Mouse (Mus musculus) ovary, postnatal 36 days (tissue): ENCODE results near the gene Defa17.
"Not testable (repeated sequence)": the region's sequence is repeated elsewhere in the genome, so short reads cannot be mapped to it uniquely, and the experiment has no call there.

ENCODE experiments used
- DNase-seq: peaks from one replicate; pipeline ENCODE4 v3.0.0; 2022; ENCODE audit warnings: low spot score, mixed read lengths

Defa17 gene

DNA sequence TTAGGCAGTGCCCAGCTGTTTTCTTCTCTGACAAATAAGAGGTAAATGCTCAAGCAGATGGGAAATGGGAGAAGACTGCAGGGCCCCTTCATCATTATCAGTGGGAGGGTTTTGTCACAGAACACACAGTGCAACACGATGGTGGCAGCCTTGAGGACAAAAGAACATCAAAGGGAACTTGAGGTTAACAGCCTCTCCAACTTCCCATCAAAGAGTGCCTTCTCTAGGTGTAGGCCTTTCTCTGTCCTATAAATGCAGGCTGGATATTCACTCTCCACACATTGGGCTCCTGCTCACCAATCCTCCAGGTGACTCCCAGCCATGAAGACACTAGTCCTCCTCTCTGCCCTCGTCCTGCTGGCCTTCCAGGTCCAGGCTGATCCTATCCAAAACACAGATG, at the start of gene Defa17:
Gene Defa17 (plus strand): TSS at position 301 of the 400 bp plus-strand sequence.
- not testable (repeated sequence) for DNase-seq

DNA sequence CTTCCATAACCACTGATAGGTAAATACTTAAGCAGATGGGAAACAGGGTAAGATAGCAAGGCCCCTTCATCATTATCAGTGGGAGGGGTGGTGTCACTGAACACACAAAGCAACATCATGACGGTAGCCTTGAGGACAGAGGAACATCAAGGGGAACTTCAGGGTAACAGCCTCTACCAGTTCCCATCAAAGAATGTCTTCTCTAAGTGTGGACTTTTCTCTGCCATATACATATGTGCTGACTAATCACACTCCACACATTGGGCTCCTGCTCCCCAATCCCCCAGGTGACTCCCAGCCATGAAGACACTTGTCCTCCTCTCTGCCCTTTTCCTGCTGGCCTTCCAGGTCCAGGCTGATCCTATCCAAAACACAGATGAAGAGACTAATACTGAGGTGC, 37.7 kb upstream of the Defa17 start, which contains the start of gene Defa26:
Gene Defa26 (plus strand): TSS at position 301 of the 400 bp plus-strand sequence.
- not testable (repeated sequence) for DNase-seq

DNA sequence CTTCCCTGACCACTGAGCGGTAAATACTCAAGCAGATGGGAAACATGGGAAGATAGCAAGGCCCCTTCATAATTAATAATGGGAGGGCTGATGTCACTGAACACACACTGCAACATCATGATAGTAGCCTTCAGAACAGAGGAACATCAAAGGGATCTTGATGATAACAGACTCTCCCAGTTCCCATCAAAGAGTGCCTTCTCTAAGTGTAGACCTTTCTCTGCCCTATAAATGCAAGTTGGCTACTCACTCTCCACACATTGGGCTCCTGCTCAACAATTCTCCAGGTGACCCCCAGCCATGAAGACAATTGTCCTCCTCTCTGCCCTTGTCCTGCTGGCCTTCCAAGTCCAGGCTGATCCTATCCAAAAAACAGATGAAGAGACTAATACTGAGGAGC, 9.9 kb downstream of the Defa17 start, which contains the start of gene Defa34:
Gene Defa34 (plus strand): TSS at position 301 of the 400 bp plus-strand sequence.
- not testable (repeated sequence) for DNase-seq

DNA sequence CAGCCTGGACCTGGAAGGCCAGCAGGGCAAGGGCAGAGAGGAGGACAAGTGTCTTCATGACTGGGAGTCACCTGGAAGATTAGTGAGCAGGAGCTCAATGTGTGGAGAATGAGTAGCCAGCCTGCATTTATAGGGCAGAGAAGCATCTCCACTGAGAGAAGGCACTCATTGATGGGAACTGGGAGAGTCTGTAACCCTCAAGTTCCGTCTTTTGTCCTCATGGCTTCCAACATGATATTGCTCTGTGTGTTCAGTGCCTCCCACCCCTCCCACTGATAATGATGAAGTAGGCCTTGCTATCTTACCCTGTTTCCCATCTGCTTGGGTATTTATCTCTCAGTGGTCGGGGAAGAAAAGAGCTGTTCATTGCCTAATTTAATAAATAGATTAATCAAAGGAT, 48.0 kb downstream of the Defa17 start, which contains the start of gene AY761184:
Gene AY761184 (minus strand): TSS at position 101 of the 400 bp plus-strand sequence.
- not testable (repeated sequence) for DNase-seq
